Mouse (Mus musculus): ENCODE results near the gene Gm21119. TPM values are rescaled to one million over a fixed set of nuclear protein-coding genes. Genes with fewer than 3 reads are reported as not detected.
"Not testable (repeated sequence)": the region's sequence is repeated elsewhere in the genome, so short reads cannot be mapped to it uniquely, and the experiment has no call there.

Gm21119 gene
- polyA plus RNA-seq, 1 experiment from 2014 or later: 0.24 TPM

- H3K4me3 ChIP-seq (ENCODE audit: low read depth, low read length); H3K27ac ChIP-seq (ENCODE audit: low read length); H3K4me1 ChIP-seq (ENCODE audit: control insufficient read depth, insufficient read depth, low read length); ATAC-seq; H3K27me3 ChIP-seq (ENCODE audit: control insufficient read depth, insufficient read depth, low read depth, low read length); H3K36me3 ChIP-seq (ENCODE audit: control insufficient read depth, insufficient read depth, low read length); H3K9ac ChIP-seq (ENCODE audit: low read depth, low read length); H3K4me2 ChIP-seq (ENCODE audit: low read length); H3K9me3 ChIP-seq (replicated peaks; ENCODE audit: control insufficient read depth, low read length, poor library complexity, severe bottlenecking): not testable (repeated sequence)
- no CpG with 5 or more reads among the region's 1 CpGs for WGBS
Measured at GRCm38 (mm10) chr8:20637931-20638330, 23.2 kb downstream of the Gm21119 start.

GRCm38 (mm10) chr8:20643536-20643935 is 28.8 kb downstream of the Gm21119 start:
- not testable (repeated sequence) for H3K27ac ChIP-seq (ENCODE audit: low read length); H3K27me3 ChIP-seq (ENCODE audit: control insufficient read depth, insufficient read depth, low read depth, low read length); H3K4me3 ChIP-seq (ENCODE audit: low read depth, low read length); H3K9me3 ChIP-seq (replicated peaks; ENCODE audit: control insufficient read depth, low read length, poor library complexity, severe bottlenecking); H3K36me3 ChIP-seq (ENCODE audit: control insufficient read depth, insufficient read depth, low read length); ATAC-seq; H3K4me2 ChIP-seq (ENCODE audit: low read length); H3K4me1 ChIP-seq (ENCODE audit: control insufficient read depth, insufficient read depth, low read length); H3K9ac ChIP-seq (ENCODE audit: low read depth, low read length)
- WGBS: no CpG with 5 or more reads among the region's 1 CpGs

- H3K4me3 ChIP-seq (ENCODE audit: low read depth, low read length); H3K36me3 ChIP-seq (ENCODE audit: control insufficient read depth, insufficient read depth, low read length): not testable (repeated sequence)
Measured at GRCm38 (mm10) chr8:20652976-20653375, 38.3 kb downstream of the Gm21119 start.

GRCm38 (mm10) chr8:20678418-20678817 is 63.7 kb downstream of the Gm21119 start:
- ATAC-seq; H3K9ac ChIP-seq (ENCODE audit: low read depth, low read length); H3K36me3 ChIP-seq (ENCODE audit: control insufficient read depth, insufficient read depth, low read length); H3K4me1 ChIP-seq (ENCODE audit: control insufficient read depth, insufficient read depth, low read length); H3K4me3 ChIP-seq (ENCODE audit: low read depth, low read length); H3K4me2 ChIP-seq (ENCODE audit: low read length); H3K9me3 ChIP-seq (replicated peaks; ENCODE audit: control insufficient read depth, low read length, poor library complexity, severe bottlenecking); H3K27ac ChIP-seq (ENCODE audit: low read length); H3K27me3 ChIP-seq (ENCODE audit: control insufficient read depth, insufficient read depth, low read depth, low read length): not testable (repeated sequence)

More at GRCm38 (mm10) chr8:20652976-20653375, 38.3 kb downstream of the Gm21119 start:
- H3K4me1 ChIP-seq (ENCODE audit: control insufficient read depth, insufficient read depth, low read length); H3K9ac ChIP-seq (ENCODE audit: low read depth, low read length); H3K27ac ChIP-seq (ENCODE audit: low read length); H3K9me3 ChIP-seq (replicated peaks; ENCODE audit: control insufficient read depth, low read length, poor library complexity, severe bottlenecking); ATAC-seq; H3K27me3 ChIP-seq (ENCODE audit: control insufficient read depth, insufficient read depth, low read depth, low read length); H3K4me2 ChIP-seq (ENCODE audit: low read length): not testable (repeated sequence)
